Mouse (Mus musculus) intestine, postnatal 0 days (tissue): ENCODE measurements around the gene Zfp503. TPM values are rescaled to one million over a fixed set of nuclear protein-coding genes. Genes with fewer than 3 reads are reported as not detected.

Source experiments
- ATAC-seq: fragments of 200-750 bp; cut with Nextera tagmentation; 2 replicates; pipeline ENCODE4 v1.8.0; 2017; ENCODE audit warnings: mild to moderate bottlenecking, moderate TSS enrichment, moderate library complexity
- H3K27ac ChIP-seq: fragments of 300-500 bp; sonication (generic); 2 replicates; pipeline ENCODE4 v1.5.1; 2014; ENCODE audit warnings: mild to moderate bottlenecking, low read depth, low read length, moderate library complexity
- H3K27me3 ChIP-seq: fragments of 300-500 bp; sonication (generic); replicated peaks from 2 replicates; pipeline ENCODE4 v1.6.1; 2014; ENCODE audit warnings: low read length, mixed read lengths; ENCODE audit not compliant: control insufficient read depth, insufficient read depth
- H3K36me3 ChIP-seq: fragments of 300-500 bp; sonication (generic); 2 replicates; pipeline ENCODE4 v1.6.1; 2014; ENCODE audit warnings: mild to moderate bottlenecking, moderate library complexity; ENCODE audit not compliant: control insufficient read depth, insufficient read depth
- H3K4me1 ChIP-seq: fragments of 300-500 bp; sonication (generic); replicated peaks from 2 replicates; pipeline ENCODE4 v1.6.1; 2014; ENCODE audit warnings: antibody characterized with exemption, low read length, mixed read lengths; ENCODE audit not compliant: control insufficient read depth, insufficient read depth
- H3K4me2 ChIP-seq: fragments of 300-500 bp; sonication (generic); replicated peaks from 2 replicates; pipeline ENCODE4 v1.6.1; 2014; ENCODE audit warnings: low read depth, mild to moderate bottlenecking, moderate library complexity
- H3K4me3 ChIP-seq: fragments of 300-500 bp; sonication (generic); 2 replicates; pipeline ENCODE4 v1.5.1; 2014; ENCODE audit warnings: low read depth, low read length
- H3K9ac ChIP-seq: fragments of 300-500 bp; sonication (generic); 2 replicates; pipeline ENCODE4 v1.6.1; 2014; ENCODE audit warnings: mild to moderate bottlenecking, low read depth, low read length
- H3K9me3 ChIP-seq: fragments of 300-500 bp; sonication (generic); 2 replicates; pipeline ENCODE4 v1.6.1; 2016; ENCODE audit warnings: mixed run types; ENCODE audit not compliant: control insufficient read depth
- CTCF ChIP-seq: sonication (generic); IDR thresholded peaks from 2 replicates; pipeline ENCODE4 v1.5.1; 2016; ENCODE audit warnings: low read depth, mild to moderate bottlenecking, control low read depth, antibody characterized with exemption, moderate library complexity
- WGBS: fragments of 180-500 bp; shearing (Covaris S2); extraction: QIAGEN DNeasy Blood & Tissue Kit; methylation state at CpG from one replicate; pipeline ENCODE4 v1.1.7; 2014; 5-methylcytosine and 5-hydroxymethylcytosine counted together
- polyA plus RNA-seq: library from polyadenylated mRNA; unstranded; fragments of >200 nt; fragmentation: Nextera tagmentation; extraction: Ambion mirVana; gene quantifications from 2 replicates; pipeline ENCODE4 v1.2.1, GENCODE M21; 2015

Gene Zfp503
- 5.7 and 6.5 TPM in 2 replicates for polyA plus RNA-seq

- peak; percentile 62 for TF ChIP-seq CTCF
- Histone ChIP-seq H3K36me3 (peaks cover 11% of the 10 kb centered on the region; the same call in 1 of the 2 replicates), H3K27ac (peak within 1 kb of the TSS; percentile 95), H3K4me2 (peak within 1 kb of the TSS; percentile 95), H3K9ac (peak within 1 kb of the TSS; percentile 90), H3K27me3 (no peaks in the 10 kb centered on the region), H3K4me3 (peak within 1 kb of the TSS; percentile 82), H3K9me3 (no peaks in the 10 kb centered on the region), H3K4me1 (0 out of 2 replicates have a peak, but pooled peaks cover 2% of the 10 kb centered on the region)
- under 1% methylated on average over 37 of the region's 37 CpGs for WGBS
- ATAC-seq, result peak; percentile 9; the same call in 1 of the 2 replicates
Observed at GRCm38 (mm10) chr14:21989291-21989913, at the start of gene Zfp503. Zfp503 (minus strand) TSS chr14:21989601.

- Histone ChIP-seq H3K9me3 (no peaks in the 10 kb centered on the region), H3K27ac (no peak overlapping the region), H3K9ac (no peak overlapping the region), H3K36me3 (no peaks in the 10 kb centered on the region), H3K4me1 (0 out of 2 replicates have a peak, but pooled peaks cover 4% of the 10 kb centered on the region), H3K27me3 (no peaks in the 10 kb centered on the region), H3K4me2 (no peak overlapping the region), H3K4me3 (no peak overlapping the region)
- no peak for ATAC-seq
- WGBS, result 83% methylated on average over 16 of the region's 16 CpGs
- no peak for TF ChIP-seq CTCF
Observed at GRCm38 (mm10) chr14:22037498-22038131, 48.2 kb upstream of the Zfp503 start.

GRCm38 (mm10) chr14:22036802-22037497 is 47.5 kb upstream of the Zfp503 start:
- Histone ChIP-seq H3K36me3 (no peaks in the 10 kb centered on the region), H3K4me2 (no peak overlapping the region), H3K27me3 (no peaks in the 10 kb centered on the region), H3K4me1 (0 out of 2 replicates have a peak, but pooled peaks cover 4% of the 10 kb centered on the region), H3K27ac (no peak overlapping the region), H3K4me3 (no peak overlapping the region), H3K9me3 (no peaks in the 10 kb centered on the region), H3K9ac (no peak overlapping the region)
- 69% methylated on average over 12 of the region's 12 CpGs for WGBS
- TF ChIP-seq CTCF, result no peak
- no peak for ATAC-seq

- Histone ChIP-seq H3K27me3 (no peaks in the 10 kb centered on the region), H3K4me2 (no peak overlapping the region), H3K9ac (no peak overlapping the region), H3K36me3 (no peaks in the 10 kb centered on the region), H3K4me1 (0 out of 2 replicates have a peak, but pooled peaks cover 4% of the 10 kb centered on the region), H3K9me3 (no peaks in the 10 kb centered on the region), H3K27ac (no peak overlapping the region), H3K4me3 (no peak overlapping the region)
- ATAC-seq, result no peak
- 61% methylated on average over 6 of the region's 6 CpGs for WGBS
- TF ChIP-seq CTCF, result no peak
Observed at GRCm38 (mm10) chr14:22036338-22036737, 46.9 kb upstream of the Zfp503 start.

GRCm38 (mm10) chr14:22035900-22036299 is 46.5 kb upstream of the Zfp503 start:
- WGBS, result 44% methylated on average over 3 of the region's 3 CpGs

GRCm38 (mm10) chr14:22023533-22023932 is 34.1 kb upstream of the Zfp503 start:
- peaks cover 11% of the 10 kb centered on the region for H3K4me1 ChIP-seq
- H3K27me3 ChIP-seq, result no peaks in the 10 kb centered on the region
- WGBS, result 81% methylated on average over 4 of the region's 4 CpGs
- no peak overlapping the region for H3K27ac ChIP-seq
- H3K36me3 ChIP-seq, result no peaks in the 10 kb centered on the region
- no peak overlapping the region for H3K4me2 ChIP-seq
- no peak for TF ChIP-seq CTCF
- no peak for ATAC-seq
- no peaks in the 10 kb centered on the region for H3K9me3 ChIP-seq
- no peak overlapping the region for H3K9ac ChIP-seq
- H3K4me3 ChIP-seq, result no peak overlapping the region

More at GRCm38 (mm10) chr14:22035900-22036299, 46.5 kb upstream of the Zfp503 start:
- H3K9me3 ChIP-seq, result no peaks in the 10 kb centered on the region
- no peak for ATAC-seq
- H3K36me3 ChIP-seq, result no peaks in the 10 kb centered on the region
- no peak overlapping the region for H3K4me3 ChIP-seq
- H3K4me1 ChIP-seq, result 0 out of 2 replicates have a peak, but pooled peaks cover 4% of the 10 kb centered on the region
- H3K27ac ChIP-seq, result no peak overlapping the region
- no peak overlapping the region for H3K9ac ChIP-seq
- H3K27me3 ChIP-seq, result no peaks in the 10 kb centered on the region
- no peak for TF ChIP-seq CTCF
- H3K4me2 ChIP-seq, result no peak overlapping the region
